Mouse (Mus musculus) ES-Bruce4 (cell line): ENCODE results near the gene Shcbp1l.
"Not testable (repeated sequence)": the region's sequence is repeated elsewhere in the genome, so short reads cannot be mapped to it uniquely, and the experiment has no call there.

Experiments used
- EP300 ChIP-seq: IDR thresholded peaks from 2 replicates; pipeline ENCODE4 v1.6.1; 2011; ENCODE audit warnings: low read depth, low read length; ENCODE audit not compliant: insufficient read depth
- POLR2A ChIP-seq: IDR thresholded peaks from one replicate; pipeline ENCODE4 v1.8.1; 2011; ENCODE audit warnings: low read length; ENCODE audit not compliant: insufficient read depth

DNA sequence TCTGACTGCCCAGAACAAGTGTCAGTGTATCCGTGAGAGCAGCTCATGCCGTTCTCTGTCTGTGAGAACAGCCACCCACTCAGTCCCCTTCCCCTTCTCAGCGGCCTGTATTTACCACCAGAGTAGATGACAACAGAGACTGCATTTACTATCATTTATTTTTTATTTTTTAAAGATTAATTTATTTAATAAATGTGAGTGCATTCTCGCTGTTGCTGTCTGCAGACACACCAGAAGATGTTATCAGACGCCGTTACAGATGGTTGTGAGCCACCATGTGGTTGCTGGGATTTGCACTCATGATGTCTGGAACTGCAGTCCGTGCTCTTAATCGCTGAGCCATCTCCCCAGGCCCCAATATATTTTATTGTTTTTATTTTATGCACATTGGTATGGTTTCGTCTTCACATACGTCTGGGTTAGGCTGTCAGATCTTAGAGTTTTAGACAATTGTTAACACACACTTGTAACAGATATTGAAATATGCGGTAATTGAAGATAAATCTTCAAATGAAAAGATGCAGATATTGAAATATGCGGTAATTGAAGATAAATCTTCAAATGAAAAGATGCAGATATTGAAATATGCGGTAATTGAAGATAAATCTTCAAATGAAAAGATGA is 11.5 kb upstream of the Shcbp1l start:
- TF ChIP-seq EP300, POLR2A: not testable (repeated sequence)
